Mouse (Mus musculus) hindbrain, embryonic 11.5 days (tissue): ENCODE measurements around the gene Nxnl1. TPM values are rescaled to one million over a fixed set of nuclear protein-coding genes. Genes with fewer than 3 reads are reported as not detected.

ENCODE experiments used
- ATAC-seq: fragments of 200-750 bp; cut with Nextera tagmentation; 2 replicates; pipeline ENCODE4 v1.8.0; 2017; ENCODE audit warnings: mild to moderate bottlenecking, moderate TSS enrichment, moderate library complexity; ENCODE audit not compliant: low FRiP score
- DNase-seq: peaks from one replicate; pipeline ENCODE4 v3.0.0-alpha.2; 2015; ENCODE audit warnings: low spot score
- H3K27ac ChIP-seq: fragments of 300-500 bp; sonication (generic); 2 replicates; pipeline ENCODE4 v1.5.1; 2014; ENCODE audit warnings: mild to moderate bottlenecking, low read depth, low read length
- H3K27me3 ChIP-seq: fragments of 300-500 bp; sonication (generic); 2 replicates; pipeline ENCODE4 v1.6.1; 2014; ENCODE audit warnings: mild to moderate bottlenecking, low read length, moderate library complexity, mixed read lengths; ENCODE audit not compliant: control insufficient read depth, insufficient read depth
- H3K36me3 ChIP-seq: fragments of 300-500 bp; sonication (generic); 2 replicates; pipeline ENCODE4 v1.6.1; 2014; ENCODE audit warnings: mild to moderate bottlenecking, low read length, moderate library complexity, mixed read lengths; ENCODE audit not compliant: control insufficient read depth, insufficient read depth
- H3K4me1 ChIP-seq: fragments of 300-500 bp; sonication (generic); replicated peaks from 2 replicates; pipeline ENCODE4 v1.6.1; 2014; ENCODE audit warnings: low read length, mixed read lengths; ENCODE audit not compliant: control insufficient read depth, insufficient read depth
- H3K4me2 ChIP-seq: fragments of 300-500 bp; sonication (generic); replicated peaks from 2 replicates; pipeline ENCODE4 v1.6.1; 2014; ENCODE audit warnings: mild to moderate bottlenecking, low read depth, low read length
- H3K4me3 ChIP-seq: fragments of 300-500 bp; sonication (generic); 2 replicates; pipeline ENCODE4 v1.5.1; 2014; ENCODE audit warnings: low read depth, low read length
- H3K9ac ChIP-seq: fragments of 300-500 bp; sonication (generic); 2 replicates; pipeline ENCODE4 v1.6.1; 2014; ENCODE audit warnings: low read depth, low read length
- H3K9me3 ChIP-seq: fragments of 300-500 bp; sonication (generic); 2 replicates; pipeline ENCODE4 v1.6.1; 2016; ENCODE audit warnings: low read length; ENCODE audit not compliant: control insufficient read depth
- WGBS: fragments of 180-500 bp; shearing (Covaris S2); extraction: QIAGEN DNeasy Blood & Tissue Kit; methylation state at CpG from one replicate; pipeline ENCODE4 v1.1.7; 2014; 5-methylcytosine and 5-hydroxymethylcytosine counted together
- polyA plus RNA-seq: library from polyadenylated mRNA; unstranded; fragments of >200 nt; fragmentation: Nextera tagmentation; extraction: Ambion mirVana; gene quantifications from 2 replicates; pipeline ENCODE4 v1.2.1, GENCODE M21; 2014

The Nxnl1 gene
- polyA plus RNA-seq, 1 experiment from 2014 or later: not detected

DNA sequence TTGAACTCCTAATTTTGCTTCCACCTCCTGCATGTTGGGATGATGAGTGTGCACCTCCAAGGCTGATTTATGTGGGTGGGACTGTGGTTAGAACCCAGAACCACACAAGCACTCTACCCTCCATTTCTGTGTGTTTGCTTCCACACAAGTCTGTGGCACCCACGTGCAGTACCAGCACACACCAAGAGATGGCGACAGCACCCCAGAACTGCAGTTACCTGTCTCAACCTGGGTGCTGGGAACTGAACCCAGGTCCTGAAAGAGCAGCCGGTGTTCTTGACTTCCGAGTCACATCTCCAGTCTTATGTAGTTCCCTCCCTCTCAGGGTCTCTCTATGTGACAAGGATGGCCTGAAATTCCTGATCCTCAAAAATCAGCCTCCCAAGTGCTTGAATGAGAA is 2.4 kb downstream of the Nxnl1 start:
- peaks cover 50% of the 10 kb centered on the region for H3K27me3 ChIP-seq
- WGBS: 87% methylated on average over 4 of the region's 4 CpGs
- ATAC-seq: no peak

DNA sequence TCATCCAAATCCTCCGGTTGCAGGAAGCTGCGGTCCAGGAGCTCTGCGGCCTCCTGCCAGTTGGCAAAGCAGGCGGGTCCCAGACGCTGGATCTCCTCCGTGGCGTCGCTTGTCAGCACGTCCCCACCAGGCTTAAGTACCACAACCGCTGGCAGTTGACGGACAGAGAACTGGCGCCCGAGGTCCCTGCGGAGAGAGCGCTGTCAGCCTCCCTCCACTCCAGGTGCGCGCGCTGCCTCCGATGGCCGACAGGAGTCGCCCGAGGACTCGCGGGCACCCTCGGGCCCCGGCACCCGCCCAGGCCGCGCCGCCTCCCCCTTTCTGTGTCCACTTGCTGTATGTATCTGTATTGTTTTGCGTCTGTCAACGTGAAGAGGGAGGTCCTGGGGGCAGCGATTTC is 3.6 kb downstream of the Nxnl1 start:
- H3K9me3 ChIP-seq: no peaks in the 10 kb centered on the region
- WGBS: 1% methylated on average over 33 of the region's 33 CpGs
- H3K27ac ChIP-seq: no peak overlapping the region
- peaks cover 2% of the 10 kb centered on the region; the same call in 1 of the 2 replicates for H3K4me1 ChIP-seq
- no peak overlapping the region for H3K9ac ChIP-seq
- no peaks in the 10 kb centered on the region for H3K36me3 ChIP-seq
- DNase-seq (peak; percentile 77), ATAC-seq (peak; percentile 53; the same call in 1 of the 2 replicates)
- H3K4me3 ChIP-seq: peak overlapping the region; percentile 18
- H3K4me2 ChIP-seq: peak overlapping the region; percentile 23
- H3K27me3 ChIP-seq: peaks cover 58% of the 10 kb centered on the region

More for the DNA sequence above, 2.4 kb downstream of the Nxnl1 start:
- H3K4me3 ChIP-seq: no peak overlapping the region
- no peaks in the 10 kb centered on the region for H3K36me3 ChIP-seq
- DNase-seq: no peak
- H3K27ac ChIP-seq: no peak overlapping the region
- H3K4me2 ChIP-seq: no peak overlapping the region
- 0 out of 2 replicates have a peak, but pooled peaks cover 5% of the 10 kb centered on the region for H3K4me1 ChIP-seq
- no peaks in the 10 kb centered on the region for H3K9me3 ChIP-seq
- no peak overlapping the region for H3K9ac ChIP-seq

DNA sequence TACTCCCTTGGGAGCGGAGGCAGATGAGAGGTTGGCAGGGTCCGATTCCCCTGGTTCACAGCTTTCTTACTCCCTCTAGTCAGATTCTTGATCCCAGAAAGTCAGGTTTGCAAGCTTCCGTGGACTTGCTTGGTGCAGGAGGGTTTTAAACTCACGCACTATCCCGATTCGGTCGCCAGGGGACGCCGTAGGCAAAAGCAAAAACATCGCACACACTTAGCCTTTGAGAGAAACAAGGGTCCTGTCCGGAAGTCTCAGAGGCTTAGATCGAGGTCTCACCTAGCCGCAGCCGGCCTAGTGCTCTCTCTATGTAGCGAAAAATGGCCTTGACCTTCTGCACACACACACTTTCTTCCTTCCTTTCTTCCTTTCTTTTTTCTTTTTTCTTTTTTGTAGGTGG is 5.0 kb downstream of the Nxnl1 start:
- peak; percentile 87 for DNase-seq
- Histone ChIP-seq H3K4me1 (peaks cover 2% of the 10 kb centered on the region; the same call in 1 of the 2 replicates), H3K27ac (no peak overlapping the region), H3K36me3 (no peaks in the 10 kb centered on the region), H3K27me3 (peaks cover 71% of the 10 kb centered on the region), H3K9me3 (no peaks in the 10 kb centered on the region), H3K4me3 (no peak overlapping the region), H3K9ac (no peak overlapping the region), H3K4me2 (no peak overlapping the region)
- WGBS: 4% methylated on average over 15 of the region's 15 CpGs
- ATAC-seq: no peak

DNA sequence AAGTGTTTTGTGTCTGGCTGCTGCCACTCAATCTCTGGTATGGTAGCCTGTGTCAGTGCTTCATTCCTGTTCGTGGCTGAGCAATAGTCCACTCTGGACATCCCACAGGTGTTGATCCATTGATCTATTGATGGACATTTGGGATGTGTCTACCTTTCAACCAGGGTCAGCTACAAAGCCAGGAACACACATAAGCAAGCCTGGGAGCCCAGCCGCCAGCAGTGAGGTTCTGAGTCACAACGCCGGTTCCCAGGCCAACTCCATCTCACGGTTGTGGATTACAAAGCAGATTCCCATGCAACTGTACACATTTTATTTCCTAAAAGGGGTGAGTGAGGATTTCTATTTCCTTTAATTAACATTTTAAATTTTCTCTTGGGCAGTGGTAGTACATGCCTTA is 5.6 kb downstream of the Nxnl1 start:
- 81% methylated on average over 5 of the region's 5 CpGs for WGBS
- Histone ChIP-seq H3K9ac (no peak overlapping the region), H3K9me3 (no peaks in the 10 kb centered on the region), H3K27ac (no peak overlapping the region), H3K36me3 (no peaks in the 10 kb centered on the region), H3K4me1 (peaks cover 2% of the 10 kb centered on the region; the same call in 1 of the 2 replicates), H3K27me3 (peaks cover 75% of the 10 kb centered on the region), H3K4me2 (no peak overlapping the region), H3K4me3 (no peak overlapping the region)
- DNase-seq: no peak
- no peak for ATAC-seq

DNA sequence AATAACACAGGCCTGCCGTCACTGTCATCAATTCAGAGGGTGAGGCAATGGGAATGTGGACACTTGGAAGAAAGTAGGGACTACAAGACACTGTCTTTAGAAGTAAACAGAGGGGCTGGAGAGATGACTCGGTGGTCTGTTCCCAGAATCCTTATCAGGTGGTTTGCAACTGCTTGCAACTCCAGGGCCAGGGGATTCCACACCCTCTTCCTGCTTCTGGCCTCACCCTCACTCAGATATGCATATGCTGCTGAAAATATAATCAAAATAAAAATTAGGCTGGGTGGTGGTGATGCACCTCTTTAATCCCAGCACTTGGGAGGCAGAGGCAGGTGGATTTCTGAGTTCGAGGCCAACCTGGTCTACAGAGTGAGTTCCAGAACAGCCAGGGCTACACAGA is 6.3 kb downstream of the Nxnl1 start:
- H3K27me3 ChIP-seq: peaks cover 78% of the 10 kb centered on the region
- DNase-seq: no peak
- H3K4me1 ChIP-seq: peaks cover 2% of the 10 kb centered on the region; the same call in 1 of the 2 replicates
- no peak for ATAC-seq
- H3K36me3 ChIP-seq: no peaks in the 10 kb centered on the region
- 81% methylated on average over 3 of the region's 3 CpGs for WGBS
- no peak overlapping the region for H3K27ac ChIP-seq
- no peaks in the 10 kb centered on the region for H3K9me3 ChIP-seq
- H3K9ac ChIP-seq: no peak overlapping the region
- H3K4me3 ChIP-seq: no peak overlapping the region
- no peak overlapping the region for H3K4me2 ChIP-seq

DNA sequence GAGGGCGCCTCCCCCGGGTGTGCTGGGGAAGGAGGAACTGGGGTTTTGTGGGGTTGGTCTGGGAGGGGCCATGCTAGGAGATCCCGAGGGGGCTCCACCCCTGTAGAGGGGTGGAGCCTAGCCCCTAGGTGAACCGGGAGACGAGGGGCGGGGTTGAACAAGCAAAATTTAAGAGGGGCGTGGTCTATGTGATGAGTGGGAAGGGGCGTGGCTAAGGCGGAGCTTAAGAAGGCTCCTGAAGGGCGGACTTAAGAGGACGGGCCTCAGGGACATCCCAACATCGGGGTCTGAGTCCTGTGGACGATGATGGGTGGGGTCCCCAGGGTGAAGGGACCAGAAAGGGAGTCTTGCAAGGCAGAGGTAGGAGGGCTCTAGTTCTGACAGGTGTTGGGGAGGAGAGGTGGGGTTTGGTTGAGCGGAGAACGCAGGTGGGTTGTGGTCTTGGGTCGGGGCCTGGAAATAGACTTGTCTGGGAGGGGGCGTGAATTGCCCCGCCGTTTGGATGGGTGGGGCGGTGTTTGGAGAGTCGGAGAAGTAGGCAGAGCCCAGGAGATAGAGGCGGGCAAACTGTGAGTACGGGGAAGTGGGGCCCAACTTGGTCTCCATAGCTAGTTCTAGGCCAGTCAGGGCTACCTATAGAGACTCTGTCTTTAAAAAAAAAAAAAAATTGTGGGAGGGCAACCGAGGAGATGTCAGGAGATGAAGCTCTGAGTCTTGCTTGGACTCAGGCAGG is 7.3 kb downstream of the Nxnl1 start:
- H3K4me2 ChIP-seq: peak overlapping the region; percentile 38
- peaks cover 78% of the 10 kb centered on the region for H3K27me3 ChIP-seq
- DNase-seq (peak; percentile 69), ATAC-seq (peak; percentile 36; the same call in 1 of the 2 replicates)
- no peaks in the 10 kb centered on the region for H3K9me3 ChIP-seq
- 2% methylated on average over 24 of the region's 24 CpGs for WGBS
- H3K4me3 ChIP-seq: peak overlapping the region; percentile 23
- H3K9ac ChIP-seq: no peak overlapping the region; the same call in 1 of the 2 replicates
- peaks cover 2% of the 10 kb centered on the region; the same call in 1 of the 2 replicates for H3K4me1 ChIP-seq
- H3K27ac ChIP-seq: no peak overlapping the region
- H3K36me3 ChIP-seq: no peaks in the 10 kb centered on the region

DNA sequence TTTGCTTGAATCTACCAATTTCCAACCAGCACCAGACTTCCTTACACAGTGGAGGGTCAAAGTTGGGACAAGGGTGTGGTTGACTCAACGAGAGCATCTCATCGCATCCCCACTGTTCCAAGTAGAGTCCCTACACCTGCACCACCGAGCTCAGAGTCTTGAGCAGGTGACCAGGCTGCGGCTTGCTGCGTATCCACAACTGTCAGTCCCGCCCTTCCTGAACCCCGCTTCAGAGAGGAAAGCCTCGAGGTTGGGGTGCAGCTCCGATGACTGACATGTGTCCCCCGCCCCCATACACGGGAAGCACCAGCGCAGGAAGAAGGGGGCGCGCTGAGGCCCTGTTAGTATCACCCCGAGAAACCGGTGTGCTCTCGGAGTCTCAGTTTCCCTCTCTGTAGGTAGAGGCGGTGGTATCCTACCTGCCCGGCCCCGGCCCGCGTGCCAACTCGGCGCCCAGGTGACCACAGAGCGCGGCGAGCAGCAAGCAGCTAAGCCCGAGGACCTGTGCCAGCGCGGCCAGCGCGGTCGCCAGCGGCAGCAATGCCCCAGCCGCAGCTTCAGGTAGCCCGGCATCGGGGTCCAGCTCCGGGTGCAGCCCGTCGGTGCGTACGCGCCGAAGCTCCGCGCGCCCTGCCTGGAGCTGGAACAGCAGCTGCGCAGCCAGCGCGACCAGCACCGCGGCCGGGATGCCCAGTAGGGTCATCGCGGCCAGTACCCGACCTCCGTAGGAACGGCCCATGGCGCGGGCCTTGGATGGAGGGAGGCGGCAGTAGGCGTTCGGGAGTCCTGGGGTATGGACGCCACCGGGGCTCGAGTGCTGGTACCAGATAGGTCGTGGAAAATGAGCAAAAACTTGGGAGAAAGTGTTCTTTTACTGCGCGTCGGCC is 8.1 kb downstream of the Nxnl1 start, which contains the start of gene Tmem221:
Gene Tmem221 (minus strand): TSS at position 801 of the 887 bp plus-strand sequence.
- H3K9ac ChIP-seq: peak within 1 kb of the TSS; percentile 7; the same call in 1 of the 2 replicates
- DNase-seq (peak; percentile 32), ATAC-seq (peak; percentile 4; the same call in 1 of the 2 replicates)
- H3K4me1 ChIP-seq: peaks cover 2% of the 10 kb centered on the region; the same call in 1 of the 2 replicates
- peak within 1 kb of the TSS; percentile 23 for H3K4me3 ChIP-seq
- 4% methylated on average over 70 of the region's 70 CpGs for WGBS
- H3K4me2 ChIP-seq: peak within 1 kb of the TSS; percentile 38
- H3K36me3 ChIP-seq: no peaks in the 10 kb centered on the region
- no peak within 1 kb of the TSS for H3K27ac ChIP-seq
- no peaks in the 10 kb centered on the region for H3K9me3 ChIP-seq
- H3K27me3 ChIP-seq: peaks cover 75% of the 10 kb centered on the region

DNA sequence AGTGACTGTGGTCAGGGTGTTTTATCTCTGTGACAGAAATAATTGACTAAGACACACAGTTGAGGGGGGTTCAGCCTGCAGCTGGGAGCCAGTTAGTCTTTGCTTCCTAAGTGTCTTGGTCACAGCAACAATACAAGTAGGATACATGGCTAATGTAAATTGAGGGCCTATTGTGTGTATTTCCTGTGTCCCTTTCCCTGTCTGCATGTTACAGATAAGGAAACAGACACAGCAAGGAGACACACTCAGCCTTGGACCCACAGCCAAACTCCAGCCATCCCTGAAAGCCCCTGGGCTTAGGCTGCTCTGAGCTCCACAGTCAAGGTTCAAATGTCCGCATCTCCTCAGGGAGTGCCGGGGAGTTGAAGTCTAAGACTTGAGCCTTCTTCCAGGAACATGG is 11.8 kb downstream of the Nxnl1 start:
- no peak overlapping the region for H3K4me3 ChIP-seq
- no peaks in the 10 kb centered on the region for H3K9me3 ChIP-seq
- H3K36me3 ChIP-seq: no peaks in the 10 kb centered on the region
- DNase-seq: no peak
- no peak overlapping the region for H3K9ac ChIP-seq
- peaks cover 42% of the 10 kb centered on the region for H3K27me3 ChIP-seq
- no peak overlapping the region for H3K27ac ChIP-seq
- WGBS: 91% methylated on average over 2 of the region's 2 CpGs
- ATAC-seq: no peak
- no peaks in the 10 kb centered on the region; the same call in 1 of the 2 replicates for H3K4me1 ChIP-seq
- no peak overlapping the region for H3K4me2 ChIP-seq
